Mouse (Mus musculus) neural tube, embryonic 10.5 days (tissue): ENCODE measurements around the gene Tsfm.

Source experiments
- DNase-seq: peaks from one replicate; pipeline ENCODE4 v3.0.0-alpha.2; 2017; ENCODE audit warnings: low spot score; ENCODE audit errors: extremely low spot score

Tsfm gene

GRCm38 (mm10) chr10:126988513-126989165, 42.0 kb downstream of the Tsfm start:
- no peak for DNase-seq

- DNase-seq = no peak
These were observed 43.2 kb downstream of the Tsfm start for GRCm38 (mm10) chr10:126987183-126988118.

GRCm38 (mm10) chr10:126986541-126986961, 44.1 kb downstream of the Tsfm start:
- no peak for DNase-seq

- DNase-seq = no peak
These were observed 45.1 kb downstream of the Tsfm start for GRCm38 (mm10) chr10:126985579-126985978.

- no peak for DNase-seq
These were observed 45.5 kb downstream of the Tsfm start for GRCm38 (mm10) chr10:126985127-126985526.

GRCm38 (mm10) chr10:126984189-126985004, 46.2 kb downstream of the Tsfm start:
- DNase-seq = no peak

- DNase-seq = no peak
These were observed 47.4 kb downstream of the Tsfm start for GRCm38 (mm10) chr10:126983193-126983725.

- no peak for DNase-seq
These were observed 48.9 kb downstream of the Tsfm start for GRCm38 (mm10) chr10:126981746-126982145.

- DNase-seq = no peak
These were observed 49.6 kb downstream of the Tsfm start for GRCm38 (mm10) chr10:126980933-126981530.

GRCm38 (mm10) chr10:126980221-126980932, 50.3 kb downstream of the Tsfm start:
- peak; percentile 54 for DNase-seq

GRCm38 (mm10) chr10:126979636-126980151, 50.9 kb downstream of the Tsfm start:
- peak; percentile 64 for DNase-seq

GRCm38 (mm10) chr10:126979121-126979635, 51.5 kb downstream of the Tsfm start:
- no peak for DNase-seq

- DNase-seq = peak; percentile 100
These were observed 52.2 kb downstream of the Tsfm start, which contains the start of gene Ctdsp2 for GRCm38 (mm10) chr10:126978277-126978994. TSS of gene Ctdsp2 (plus strand) at chr10:126978717.

GRCm38 (mm10) chr10:126977076-126977475, 53.6 kb downstream of the Tsfm start:
- DNase-seq = no peak

- DNase-seq = no peak
These were observed 54.9 kb downstream of the Tsfm start for GRCm38 (mm10) chr10:126975706-126976105.

GRCm38 (mm10) chr10:126972988-126973387, 57.7 kb downstream of the Tsfm start:
- no peak for DNase-seq

- peak; percentile 87 for DNase-seq
These were observed 58.5 kb downstream of the Tsfm start for GRCm38 (mm10) chr10:126972051-126972725.

- DNase-seq = peak; percentile 31
These were observed 59.1 kb downstream of the Tsfm start for GRCm38 (mm10) chr10:126971363-126972050.
